Mouse (Mus musculus) spleen, postnatal 14 days (tissue): ENCODE data around the gene Gtf3c6.

Experiments used
- DNase-seq, 2 experiments: peaks; one replicate each; pipeline ENCODE4 v3.0.0; 2021 to 2022; ENCODE audit warnings: low spot score in 2 of 2

The Gtf3c6 gene

GRCm38 (mm10) chr10:40257414-40258255 lies at the start of gene Gtf3c6:
Gene Gtf3c6 (minus strand): TSS chr10:40258108.
- peak; percentile 85 to 93 for DNase-seq

DNA sequence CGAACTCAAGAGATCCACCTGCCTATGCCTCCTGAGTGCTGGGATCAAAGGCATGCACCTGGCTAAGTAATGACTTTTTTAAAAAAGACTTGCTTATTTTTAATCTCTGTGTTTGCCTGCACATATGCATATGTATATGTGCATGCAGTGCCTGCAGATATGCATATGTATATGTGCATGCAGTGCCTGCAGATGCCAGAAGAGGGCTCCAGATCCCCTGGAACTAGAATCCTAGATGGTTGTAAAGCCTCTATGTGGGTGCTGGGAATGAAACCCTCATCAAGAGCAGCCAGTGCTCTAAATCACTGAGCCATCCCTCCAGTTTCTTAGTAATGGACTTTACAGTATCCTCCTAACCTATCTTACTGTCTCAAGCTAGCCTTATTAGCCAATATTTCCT lies 48.1 kb upstream of the Gtf3c6 start:
- DNase-seq = no peak

- peak; percentile 99 to 100 for DNase-seq
These were observed 44.5 kb upstream of the Gtf3c6 start, which contains the start of gene Amd1 for GRCm38 (mm10) chr10:40302140-40302985. Gene Amd1 (minus strand): TSS chr10:40302186.

DNA sequence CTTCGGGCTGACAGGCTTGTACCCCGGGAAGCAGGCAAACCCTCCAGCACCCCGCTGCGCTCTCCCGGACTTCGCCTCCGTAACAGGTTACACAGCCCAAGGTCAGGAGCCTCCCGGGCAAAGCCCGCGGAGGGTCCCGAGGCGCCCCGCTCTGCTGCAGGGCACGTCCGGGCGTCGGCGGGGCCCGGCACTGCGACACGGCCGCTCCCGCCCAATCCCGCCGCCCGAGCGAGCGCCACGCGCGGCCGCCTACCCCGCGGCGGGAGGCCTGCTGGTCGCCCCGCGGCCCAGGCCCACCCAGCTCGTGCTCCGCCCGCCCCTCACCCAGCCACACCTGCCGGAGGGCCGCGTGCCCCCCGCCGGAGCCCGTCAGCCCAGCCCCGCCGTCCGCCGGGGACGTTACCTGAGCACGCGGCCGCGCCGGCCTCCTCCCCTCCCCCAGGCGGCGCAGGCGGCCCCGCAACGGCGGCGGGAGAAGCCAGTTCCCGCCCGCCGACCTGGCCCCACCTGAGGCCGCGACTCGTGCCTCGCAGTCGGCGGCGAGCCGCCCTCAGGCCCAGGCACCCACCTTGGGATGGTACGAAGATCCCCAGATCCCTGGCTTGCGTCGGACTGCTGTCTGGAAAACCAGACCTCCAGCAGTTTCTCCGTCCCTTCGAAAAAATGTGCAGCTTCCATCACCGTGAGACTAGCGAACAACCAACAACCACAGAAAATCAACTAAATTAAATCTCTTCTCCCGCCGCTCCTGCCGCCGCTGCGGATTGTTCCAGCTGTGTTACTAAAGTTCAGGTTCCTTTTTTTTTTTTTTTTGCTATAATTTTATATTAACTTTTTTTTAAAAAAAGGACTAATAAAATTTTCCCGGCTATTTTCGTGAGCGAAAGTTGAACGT lies 43.5 kb upstream of the Gtf3c6 start:
- DNase-seq = peak; percentile 33 to 45

DNA sequence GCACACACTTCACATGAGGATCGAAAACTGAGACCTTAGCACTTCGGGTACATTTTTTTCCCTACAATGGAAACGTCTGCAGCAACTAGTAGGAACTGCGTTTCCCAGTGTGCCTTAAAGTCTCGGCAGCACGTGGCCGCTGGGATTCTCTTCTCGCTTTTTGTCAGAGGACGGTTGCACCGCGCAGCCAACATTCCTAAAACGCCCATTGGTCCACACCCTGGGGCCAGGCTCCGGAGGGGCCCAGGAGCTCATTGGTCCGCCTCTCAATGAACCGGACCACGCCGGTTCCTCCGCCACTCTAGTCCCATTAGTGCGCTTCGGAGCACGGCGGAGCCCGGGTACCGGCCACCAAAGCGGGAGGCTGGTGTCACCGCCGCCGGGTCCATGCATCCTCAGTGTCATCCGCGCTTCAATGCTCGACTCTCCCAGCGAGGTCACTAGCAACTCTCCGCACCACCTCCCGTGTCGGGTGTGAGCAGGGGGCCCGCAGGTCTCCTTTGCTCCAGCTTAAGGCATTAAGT lies 42.8 kb upstream of the Gtf3c6 start:
- DNase-seq = peak; percentile 61 to 62

GRCm38 (mm10) chr10:40292640-40293039 lies 34.7 kb upstream of the Gtf3c6 start:
- DNase-seq = no peak

GRCm38 (mm10) chr10:40286767-40287166 lies 28.9 kb upstream of the Gtf3c6 start:
- DNase-seq = no peak

GRCm38 (mm10) chr10:40285571-40285970 lies 27.7 kb upstream of the Gtf3c6 start:
- no peak for DNase-seq

- no peak for DNase-seq
These were observed 27.1 kb upstream of the Gtf3c6 start for GRCm38 (mm10) chr10:40284997-40285396.

DNA sequence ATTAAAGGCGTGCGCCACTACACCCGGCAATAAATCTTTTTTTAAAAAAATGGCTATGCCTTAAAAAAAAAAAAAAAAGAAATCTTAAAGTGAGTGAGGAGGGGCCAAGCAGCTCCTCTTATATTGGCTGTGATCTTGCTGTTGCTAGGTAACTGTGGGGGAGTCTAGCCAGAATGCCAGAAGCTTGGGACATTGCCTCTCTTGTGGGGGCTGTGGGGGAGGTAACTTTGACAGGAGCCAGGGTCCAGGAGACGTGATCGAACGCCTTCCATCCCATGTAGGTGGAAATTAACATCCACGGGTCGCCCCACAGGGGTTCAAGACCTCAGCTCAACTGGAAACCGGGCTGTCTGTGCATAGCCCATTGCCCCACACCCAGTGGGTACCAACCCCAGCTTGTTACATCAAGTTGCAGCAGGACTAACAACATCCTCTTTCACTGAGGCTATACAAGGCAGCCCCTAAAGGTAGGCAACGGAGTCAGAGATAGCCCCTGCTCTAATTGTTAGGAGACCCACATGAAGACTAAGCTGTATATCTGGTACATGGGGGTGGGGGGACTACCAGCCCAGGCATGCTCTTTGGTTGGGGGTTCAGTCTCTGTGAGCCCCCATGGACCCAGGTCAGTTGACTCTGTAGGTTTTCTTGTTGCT lies 26.4 kb upstream of the Gtf3c6 start:
- no peak for DNase-seq

- DNase-seq = no peak
These were observed 25.7 kb upstream of the Gtf3c6 start for GRCm38 (mm10) chr10:40283636-40284035.

DNA sequence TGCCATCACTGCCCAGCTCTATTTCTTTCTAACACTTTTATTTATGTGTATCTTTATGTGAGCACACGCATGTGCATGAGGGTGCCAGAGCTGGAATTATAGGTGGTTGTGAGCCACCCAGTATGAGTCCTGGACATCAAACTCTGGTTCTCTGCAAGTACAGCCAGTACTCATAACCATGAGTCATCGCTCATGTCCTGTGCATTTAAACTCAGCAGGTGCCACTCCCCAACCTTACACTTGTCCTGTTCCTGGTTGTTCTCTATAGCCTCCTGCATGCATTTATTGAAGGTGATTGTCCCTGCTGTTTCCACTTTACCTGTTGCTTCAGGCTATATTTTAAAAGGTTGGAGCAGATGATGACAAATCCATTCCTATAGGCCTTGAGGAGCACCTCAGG lies 23.7 kb upstream of the Gtf3c6 start:
- DNase-seq = no peak

DNA sequence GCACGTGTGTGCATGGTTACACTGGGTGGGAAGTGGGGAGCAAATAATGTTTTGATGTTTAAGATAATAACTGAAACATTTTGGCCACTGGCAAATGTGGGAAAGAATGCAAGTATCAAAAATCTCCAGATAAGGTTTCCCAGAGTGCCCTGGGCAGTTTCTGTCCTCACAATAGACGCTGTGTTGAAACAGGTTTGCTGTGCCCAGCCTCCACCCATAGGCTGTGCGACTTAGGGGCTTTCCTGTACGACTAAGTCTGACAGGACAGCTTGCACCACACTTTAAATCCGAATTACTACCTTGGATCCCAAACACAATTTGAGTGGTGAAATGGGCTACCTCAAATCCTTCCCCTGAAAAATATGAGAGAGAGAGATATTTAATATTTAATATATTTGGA lies 20.4 kb upstream of the Gtf3c6 start:
- no peak for DNase-seq

GRCm38 (mm10) chr10:40275991-40276390 lies 18.1 kb upstream of the Gtf3c6 start:
- DNase-seq = no peak

GRCm38 (mm10) chr10:40273938-40274337 lies 16.0 kb upstream of the Gtf3c6 start:
- no peak for DNase-seq

GRCm38 (mm10) chr10:40271216-40271615 lies 13.3 kb upstream of the Gtf3c6 start:
- no peak for DNase-seq

DNA sequence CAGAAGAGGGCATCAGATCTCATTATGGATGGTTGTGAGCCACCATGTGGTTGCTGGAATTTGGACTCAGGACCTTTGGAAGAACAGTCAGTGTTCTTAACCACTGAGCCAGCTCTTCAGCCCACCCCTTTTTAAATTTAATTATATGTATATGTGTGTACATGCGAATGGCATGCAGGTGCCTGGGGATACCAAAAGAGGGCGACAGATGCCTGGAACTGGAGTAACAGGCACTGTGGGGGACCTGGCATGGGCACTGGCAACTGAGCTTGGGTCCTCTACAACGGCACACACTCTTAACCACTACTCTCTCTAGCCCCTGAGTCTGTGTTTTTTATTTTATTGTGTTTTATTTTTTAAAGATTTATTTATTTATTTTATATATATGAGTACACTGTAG lies 7.0 kb upstream of the Gtf3c6 start:
- DNase-seq = no peak

DNA sequence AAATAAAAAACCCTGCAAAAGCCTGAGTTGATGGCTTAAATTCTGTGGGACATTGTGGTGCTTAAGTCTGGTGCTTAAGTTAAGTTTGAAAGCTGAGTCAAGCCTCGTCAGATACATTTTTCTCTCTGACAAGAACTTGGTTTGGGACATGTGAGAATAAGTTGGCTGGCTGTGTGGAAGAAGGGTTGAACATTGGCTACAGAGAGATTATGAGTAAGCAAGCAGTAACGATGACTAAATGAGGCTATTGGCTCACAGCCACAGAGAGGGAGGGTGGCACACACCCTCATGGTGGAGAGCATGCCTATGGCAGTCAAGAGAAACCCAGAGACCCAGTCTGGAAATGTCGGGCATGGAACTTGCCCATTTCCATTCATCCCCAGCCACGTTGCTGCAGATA lies 5.8 kb upstream of the Gtf3c6 start:
- no peak for DNase-seq

- no peak for DNase-seq
These were observed 4.3 kb upstream of the Gtf3c6 start for GRCm38 (mm10) chr10:40262200-40262599.

GRCm38 (mm10) chr10:40260305-40260704 lies 2.4 kb upstream of the Gtf3c6 start:
- no peak for DNase-seq

- DNase-seq = no peak
These were observed 1.6 kb upstream of the Gtf3c6 start for GRCm38 (mm10) chr10:40259542-40259941.
